Mouse (Mus musculus): ENCODE results near the gene Gm5168. TPM values are rescaled to one million over a fixed set of nuclear protein-coding genes. Genes with fewer than 3 reads are reported as not detected.
"Not testable (repeated sequence)": the region's sequence is repeated elsewhere in the genome, so short reads cannot be mapped to it uniquely, and the experiment has no call there.

Gene Gm5168
- not detected in 2 replicates for polyA plus RNA-seq (2015; fragmentation: Nextera tagmentation; extraction: Ambion mirVana)

DNA sequence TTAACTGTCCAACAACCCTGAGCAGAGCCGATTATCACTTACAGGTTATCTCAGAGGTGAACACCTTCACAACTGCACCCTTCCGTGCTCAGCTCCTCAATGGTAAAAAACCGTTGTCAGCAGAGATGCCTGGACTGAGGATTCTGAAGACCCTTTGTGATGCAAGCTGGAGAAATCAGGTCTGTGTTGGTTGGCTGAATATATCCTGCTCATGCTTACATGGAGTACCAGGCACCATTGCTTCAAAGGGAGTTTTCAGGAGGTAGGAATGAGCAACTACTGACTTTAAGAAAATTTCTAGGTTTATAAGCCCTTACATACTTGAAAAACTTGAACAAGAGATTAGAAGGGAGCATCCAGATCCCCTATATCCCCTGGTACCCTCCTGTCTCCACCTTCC, at the start of gene Gm5168:
Gm5168 (minus strand) TSS at position 101 of the 400 bp plus-strand sequence.
- H3K27ac ChIP-seq (ENCODE audit: low read depth); H3K27me3 ChIP-seq (ENCODE audit: insufficient read depth, low read length); H3K4me2 ChIP-seq (ENCODE audit: low read depth, low read length); DNase-seq; ATAC-seq; H3K36me3 ChIP-seq (replicated peaks; ENCODE audit: insufficient read depth, low read length); H3K4me1 ChIP-seq (ENCODE audit: insufficient read depth); H3K4me3 ChIP-seq (ENCODE audit: low read depth, low read length); H3K9me3 ChIP-seq (ENCODE audit: low read length); H3K9ac ChIP-seq (replicated peaks): not testable (repeated sequence)
- WGBS (ENCODE audit: insufficient replicate concordance), result 83% methylated on average over 1 of the region's 3 CpGs

Other genes starting within 250 kb of the Gm5168 start
- not detected in 2 replicates for gene Gm2012, start 180.3 kb upstream of the Gm5168 start, polyA plus RNA-seq (2015; fragmentation: Nextera tagmentation; extraction: Ambion mirVana)

Data from liver, postnatal 0 days (tissue).